Mouse (Mus musculus): Measurements from ENCODE around the gene Hist2h2ab. TPM values are rescaled to one million over a fixed set of nuclear protein-coding genes. Genes with fewer than 3 reads are reported as not detected.

Hist2h2ab gene
- total and polyA plus RNA-seq, 3 experiments, result 0.72 to 234 TPM; not detected in 1

GRCm38 (mm10) chr3:96194966-96195365 lies 24.7 kb upstream of the Hist2h2ab start:
- DNase-seq (ENCODE audit: low read depth, low spot score), result no peak
- peaks cover 12 to 22% of the 10 kb centered on the region in 2 experiments for H3K4me1 ChIP-seq (ENCODE audit: control insufficient read depth in 1 of 2, insufficient read depth in 2 of 2, low read length in 2 of 2)
- H3K9me3 ChIP-seq (replicated peaks; ENCODE audit: insufficient read depth, low read length), result no peaks in the 10 kb centered on the region
- H3K4me3 ChIP-seq (ENCODE audit: control insufficient read depth in 1 of 2, insufficient read depth in 1 of 2, low read depth in 2 of 2, low read length in 2 of 2), result no peak overlapping the region
- no peak overlapping the region for H3K27ac ChIP-seq (ENCODE audit: control insufficient read depth, low read depth, low read length)
- H3K27me3 ChIP-seq (ENCODE audit: control insufficient read depth in 1 of 2, insufficient read depth in 2 of 2, low read length in 2 of 2), result no peaks in the 10 kb centered on the region
- H3K9ac ChIP-seq (ENCODE audit: control insufficient read depth, low read depth, low read length, poor library complexity, severe bottlenecking), result no peak overlapping the region
- peaks cover 0 to 16% of the 10 kb centered on the region in 2 experiments; a peak in 2 of 4 replicates for H3K36me3 ChIP-seq (ENCODE audit: control insufficient read depth in 1 of 2, insufficient read depth in 2 of 2, low read length in 2 of 2)
- H3K79me2 ChIP-seq (ENCODE audit: control insufficient read depth, insufficient read depth, low read length, poor library complexity), result peaks cover 9% of the 10 kb centered on the region; the same call in 1 of the 2 replicates
- TF ChIP-seq ZNF384 (IDR thresholded peaks at IDR 0.05; ENCODE audit: low read depth, low read length) (0 out of 2 replicates have a peak, but pooled peaks have one; percentile 37), MXI1 (IDR thresholded peaks at IDR 0.05; ENCODE audit: low read depth, low read length) (no peak)

DNA sequence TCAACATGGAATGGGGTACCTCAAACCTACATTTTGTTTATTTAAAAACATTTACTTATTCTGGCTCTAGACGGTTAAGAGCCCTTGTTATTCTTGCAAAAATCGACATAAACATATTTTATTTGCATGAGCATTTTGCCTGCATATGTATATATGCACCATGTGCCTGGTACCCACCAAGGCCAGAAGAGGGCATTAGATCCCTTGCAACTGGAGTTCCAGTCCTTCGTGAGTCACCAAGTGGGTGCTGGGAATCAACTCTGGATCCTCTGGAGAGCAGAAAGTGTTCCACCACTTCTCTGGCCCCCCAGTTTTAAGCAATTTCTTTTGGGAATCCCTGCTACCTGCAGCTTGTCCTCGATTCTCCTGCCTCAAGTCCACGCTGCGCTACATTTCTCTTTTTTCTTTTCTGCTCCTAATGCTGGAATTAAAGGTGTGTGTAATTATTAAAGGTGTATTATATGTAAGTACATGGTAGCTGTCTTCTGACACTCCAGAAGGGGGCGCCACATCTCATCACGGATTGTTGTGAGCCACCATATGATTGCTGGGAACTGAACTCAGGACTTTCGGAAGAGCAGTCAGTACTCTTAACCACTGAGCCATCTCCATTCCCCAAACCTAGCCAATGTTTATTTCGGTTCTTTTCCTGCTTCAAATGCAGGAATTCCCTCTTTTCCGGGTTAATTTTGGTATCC lies 23.9 kb upstream of the Hist2h2ab start:
- H3K27ac ChIP-seq (ENCODE audit: control insufficient read depth, low read depth, low read length), result no peak overlapping the region
- peak; percentile 69 for DNase-seq (ENCODE audit: low read depth, low spot score)
- H3K4me1 ChIP-seq (ENCODE audit: control insufficient read depth in 1 of 2, insufficient read depth in 2 of 2, low read length in 2 of 2), result peaks cover 12 to 22% of the 10 kb centered on the region in 2 experiments
- H3K36me3 ChIP-seq (ENCODE audit: control insufficient read depth in 1 of 2, insufficient read depth in 2 of 2, low read length in 2 of 2), result peaks cover 0 to 16% of the 10 kb centered on the region in 2 experiments; a peak in 2 of 4 replicates
- no peaks in the 10 kb centered on the region for H3K27me3 ChIP-seq (ENCODE audit: control insufficient read depth in 1 of 2, insufficient read depth in 2 of 2, low read length in 2 of 2)
- H3K79me2 ChIP-seq (ENCODE audit: control insufficient read depth, insufficient read depth, low read length, poor library complexity), result peaks cover 9% of the 10 kb centered on the region; the same call in 1 of the 2 replicates
- no peak overlapping the region; the same call in 1 of the 2 replicates for H3K9ac ChIP-seq (ENCODE audit: control insufficient read depth, low read depth, low read length, poor library complexity, severe bottlenecking)
- no peaks in the 10 kb centered on the region for H3K9me3 ChIP-seq (replicated peaks; ENCODE audit: insufficient read depth, low read length)
- H3K4me3 ChIP-seq (ENCODE audit: control insufficient read depth in 1 of 2, insufficient read depth in 1 of 2, low read depth in 2 of 2, low read length in 2 of 2), result peak overlapping the region in 1 of 2 experiments; percentile 60; a peak in 2 of 4 replicates
- TF ChIP-seq ELF1 (IDR thresholded peaks at IDR 0.05; ENCODE audit: low read depth, low read length) (no peak), GATA1 (IDR thresholded peaks at IDR 0.05; ENCODE audit: low read depth, low read length) (no peak; the same call in 1 of the 2 replicates), RAD21 (IDR thresholded peaks at IDR 0.05; ENCODE audit: low read depth, low read length) (peak; percentile 17), HCFC1 (IDR thresholded peaks at IDR 0.05; ENCODE audit: low read depth, low read length) (peak; percentile 49), MXI1 (IDR thresholded peaks at IDR 0.05; ENCODE audit: low read depth, low read length) (no peak), ZKSCAN1 (IDR thresholded peaks at IDR 0.05; ENCODE audit: low read depth, low read length) (no peak), ZMIZ1 (IDR thresholded peaks at IDR 0.05; ENCODE audit: low read depth, low read length) (0 out of 2 replicates have a peak, but pooled peaks have one; percentile 13), MYC (IDR thresholded peaks at IDR 0.05; ENCODE audit: low read depth, low read length) (peak; percentile 70; the same call in 1 of the 2 replicates), USF2 (IDR thresholded peaks at IDR 0.05; ENCODE audit: borderline replicate concordance in 1 of 2, insufficient read depth in 1 of 2, low read depth in 1 of 2, low read length in 2 of 2) (no peak), POLR2AphosphoS2 (IDR thresholded peaks at IDR 0.05; ENCODE audit: low read length) (no peak; the same call in 1 of the 2 replicates), GABPA (IDR thresholded peaks at IDR 0.05; ENCODE audit: low read depth, low read length) (no peak), CHD1 (IDR thresholded peaks at IDR 0.05; ENCODE audit: low read depth, low read length) (peak; percentile 60; the same call in 1 of the 2 replicates), USF1 (IDR thresholded peaks at IDR 0.05; ENCODE audit: low read depth, low read length) (no peak), ETS1 (IDR thresholded peaks at IDR 0.05; ENCODE audit: low read depth, low read length) (peak; percentile 31; the same call in 1 of the 2 replicates), MAX (IDR thresholded peaks at IDR 0.05; ENCODE audit: low read length) (no peak), TCF12 (IDR thresholded peaks at IDR 0.05; ENCODE audit: low read depth, low read length) (no peak), CTCF (IDR thresholded peaks at IDR 0.05 in 2 of 3, conservative IDR thresholded peaks at IDR 0.05 in 1 of 3; ENCODE audit: control insufficient read depth in 1 of 3, insufficient read depth in 1 of 3, low read depth in 2 of 3, low read length in 3 of 3, poor library complexity in 1 of 3, severe bottlenecking in 1 of 3) (peak; percentile 57 to 62 (median 59)), NELFE (IDR thresholded peaks at IDR 0.05; ENCODE audit: low read depth, low read length) (no peak), UBTF (IDR thresholded peaks at IDR 0.05; ENCODE audit: borderline replicate concordance, insufficient read depth, low read depth, low read length) (no peak), BHLHE40 (IDR thresholded peaks at IDR 0.05; ENCODE audit: borderline replicate concordance, low read depth, low read length) (no peak; the same call in 1 of the 2 replicates), MEF2A (IDR thresholded peaks at IDR 0.05; ENCODE audit: extremely low read depth, insufficient replicate concordance, low read depth, low read length, poor library complexity, severe bottlenecking) (no peak), SMC3 (IDR thresholded peaks at IDR 0.05; ENCODE audit: low read depth, low read length) (peak; percentile 37; the same call in 1 of the 2 replicates), KAT2A (conservative IDR thresholded peaks at IDR 0.05; ENCODE audit: low read depth, low read length) (no peak; the same call in 1 of the 2 replicates), CHD2 (IDR thresholded peaks at IDR 0.05; ENCODE audit: low read length) (no peak), MYB (IDR thresholded peaks at IDR 0.05; ENCODE audit: low read depth, low read length) (no peak; the same call in 1 of the 2 replicates), MAFK (IDR thresholded peaks at IDR 0.05; ENCODE audit: borderline replicate concordance, low read depth, low read length) (no peak), E2F4 (IDR thresholded peaks at IDR 0.05; ENCODE audit: borderline replicate concordance, low read depth, low read length) (0 out of 2 replicates have a peak, but pooled peaks have one; percentile 58)

Data from MEL (cell line).